In genomic region chr4:133227636-133228035, GRCm38 (mm10) we compare ENCODE assay signal across 19 mouse cellular contexts. TPM values are rescaled to one million over a fixed set of nuclear protein-coding genes. Genes with fewer than 3 reads are reported as not detected.
DNase-seq lines count a peak whose midpoint lies in the region; ATAC-seq and TF ChIP-seq lines count a peak whose summit lies in the region.
"Had no signal": no experiment of that assay in that cellular context is flagged by ENCODE, and none has a peak within 500 bp of the region (broad histone marks: within the 10 kb centered on the region; RNA-seq: fewer than 3 reads in every experiment).

No protein-coding gene starts in this region.

- H3K4me3 ChIP-seq in kidney, postnatal 0 days (replicated peaks; ENCODE audit: low read depth, low read length): no peak overlapping the region
- H3K4me3 ChIP-seq: forebrain, embryonic 10.5 days; heart, embryonic 15.5 days; hindbrain, embryonic 13.5 days; midbrain, embryonic 15.5 days had no signal

- ATAC-seq in kidney, postnatal 0 days (replicated peaks; ENCODE audit: low FRiP score, low read depth): peak; percentile 60
- ATAC-seq: activated CD4-positive, CD25-positive, alpha-beta regulatory T cell, adult 4 months; midbrain, embryonic 15.5 days had no signal

- TF ChIP-seq CTCF in kidney, postnatal 0 days (IDR thresholded peaks at IDR 0.05; ENCODE audit: low read depth): no peak

- no peaks in the 10 kb centered on the region for H3K36me3 ChIP-seq in kidney, postnatal 0 days (ENCODE audit: insufficient read depth, low read length)
- H3K36me3 ChIP-seq: forebrain, embryonic 10.5 days; heart, embryonic 15.5 days; hindbrain, embryonic 13.5 days; midbrain, embryonic 15.5 days had no signal

- H3K9me3 ChIP-seq in kidney, postnatal 0 days (replicated peaks; ENCODE audit: low read length): no peaks in the 10 kb centered on the region
- H3K9me3 ChIP-seq: heart, embryonic 15.5 days; hindbrain, embryonic 13.5 days; midbrain, embryonic 15.5 days had no signal

- H3K4me1 ChIP-seq in kidney, postnatal 0 days (replicated peaks; ENCODE audit: insufficient read depth, low read length): peaks cover 4% of the 10 kb centered on the region; the same call in 1 of the 2 replicates
- H3K4me1 ChIP-seq: heart, embryonic 15.5 days had no signal

- no peak overlapping the region for H3K4me2 ChIP-seq in kidney, postnatal 0 days (ENCODE audit: low read length)
- H3K4me2 ChIP-seq: heart, embryonic 15.5 days; hindbrain, embryonic 13.5 days; midbrain, embryonic 15.5 days had no signal

- H3K9ac ChIP-seq in kidney, postnatal 0 days (ENCODE audit: low read depth, low read length): no peak overlapping the region
- H3K9ac ChIP-seq: heart, embryonic 15.5 days; hindbrain, embryonic 13.5 days; midbrain, embryonic 15.5 days had no signal

- no peaks in the 10 kb centered on the region for H3K27me3 ChIP-seq in kidney, postnatal 0 days (ENCODE audit: insufficient read depth, low read length)
- H3K27me3 ChIP-seq: midbrain, embryonic 15.5 days had no signal

- 38% methylated on average over 8 of the region's 8 CpGs for WGBS in kidney, postnatal 0 days

- DNase-seq in embryo, embryonic 10 days (ENCODE audit: low spot score): peak; percentile 73
- DNase-seq in embryo, embryonic 9.5 days (ENCODE audit: extremely low spot score): no peak
- DNase-seq in kidney, postnatal 0 days (ENCODE audit: low spot score): no peak
- no peak for DNase-seq in kidney, adult 18-20 months
- peak; percentile 40 for DNase-seq in ES-CJ7 (ENCODE audit: low read depth, low spot score)
- peak; percentile 36 for DNase-seq in ZHBTc4 (ENCODE audit: low read depth, low spot score)
- no peak for DNase-seq in right cerebral cortex, adult 2 months (ENCODE audit: low spot score in 2 of 2)
- DNase-seq in urinary bladder, postnatal 25 days (ENCODE audit: low spot score): no peak
- DNase-seq: cerebellum, adult 9-11 months; kidney, postnatal 10 days; liver; lung, adult 18-20 months; lung, postnatal 36 days; thymus, adult 18-20 months had no signal

- no peak overlapping the region for H3K27ac ChIP-seq in kidney, postnatal 0 days
- H3K27ac ChIP-seq: forebrain, embryonic 10.5 days; heart, embryonic 15.5 days; hindbrain, embryonic 13.5 days; midbrain, embryonic 15.5 days had no signal

RNA-seq across cellular contexts. Expression of gene Map3k6, which starts 13.0 kb away (rescaled TPM):
- 3.4 and 4.2 TPM in 2 replicates for polyA plus RNA-seq in kidney, postnatal 0 days (2015; fragmentation: Nextera tagmentation; extraction: Ambion mirVana)

RNA-seq across cellular contexts. Expression of gene Gpr3, which starts 15.3 kb away (rescaled TPM):
- 0.11 and 0.54 TPM in 2 replicates for polyA plus RNA-seq in kidney, postnatal 0 days (2015; fragmentation: Nextera tagmentation; extraction: Ambion mirVana)
- polyA plus RNA-seq: activated CD4-positive, CD25-positive, alpha-beta regulatory T cell, adult 4 months had no signal

RNA-seq across cellular contexts. Expression of gene Cd164l2, which starts 15.7 kb away (rescaled TPM):
- polyA plus RNA-seq in kidney, postnatal 0 days (2015; fragmentation: Nextera tagmentation; extraction: Ambion mirVana): 19.1 and 19.6 TPM in 2 replicates
- polyA plus RNA-seq: activated CD4-positive, CD25-positive, alpha-beta regulatory T cell, adult 4 months had no signal

RNA-seq across cellular contexts. Expression of gene Sytl1, which starts 35.3 kb away (rescaled TPM):
- 2.5 and 2.8 TPM in 2 replicates for polyA plus RNA-seq in kidney, postnatal 0 days (2015; fragmentation: Nextera tagmentation; extraction: Ambion mirVana)

RNA-seq across cellular contexts. Expression of gene Tmem222, which starts 50.0 kb away (rescaled TPM):
- polyA plus RNA-seq in kidney, postnatal 0 days (2015; fragmentation: Nextera tagmentation; extraction: Ambion mirVana): 74.5 and 81.2 TPM in 2 replicates

Comparison
In these comparisons a context has a peak if more than half of its experiments do, and no peak if none do; other contexts are left out.
1. DNase-seq: peak in embryo, embryonic 10 days (single experiment), ES-CJ7 (single experiment) and ZHBTc4 (single experiment); none in embryo, embryonic 9.5 days (single experiment), kidney, postnatal 0 days (single experiment), kidney, adult 18-20 months (single experiment), right cerebral cortex, adult 2 months (0 of 2) and urinary bladder, postnatal 25 days (single experiment).